Mouse (Mus musculus): ENCODE results near the gene Abcc12. TPM values are rescaled to one million over a fixed set of nuclear protein-coding genes. Genes with fewer than 3 reads are reported as not detected.

The Abcc12 gene
- total and polyA plus RNA-seq, 2 experiments from 2014 or later = 0.11 to 0.12 TPM

DNA sequence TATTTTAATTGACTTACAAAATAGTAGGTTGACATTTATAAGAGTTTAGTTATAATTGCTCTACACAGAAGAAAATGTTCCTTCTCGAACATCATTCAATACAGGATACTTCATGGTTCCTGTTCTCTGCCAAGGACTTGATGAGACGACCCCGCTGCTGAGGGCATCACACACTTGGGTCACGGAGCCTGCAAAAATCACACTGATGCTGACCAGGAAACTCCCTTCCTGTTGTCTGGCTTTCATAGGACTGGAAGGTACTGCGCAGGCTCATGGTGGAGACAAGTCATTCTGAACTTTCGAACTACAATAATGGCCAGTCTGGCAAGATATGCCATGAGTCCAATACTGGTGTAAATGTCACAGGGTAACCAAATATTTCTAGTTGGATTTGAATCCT, 95.1 kb downstream of the Abcc12 start:
- DNase-seq (ENCODE audit: low spot score) (no peak), ATAC-seq (ENCODE audit: low FRiP score) (no peak)
- Histone ChIP-seq H3K27me3 (ENCODE audit: insufficient read depth, low read length) (no peaks in the 10 kb centered on the region), H3K27ac (ENCODE audit: low read depth, low read length) (no peak overlapping the region), H3K9me3 (ENCODE audit: low read length) (no peaks in the 10 kb centered on the region), H3K4me1 (ENCODE audit: insufficient read depth, low read length) (no peaks in the 10 kb centered on the region), H3K4me3 (ENCODE audit: low read depth, low read length) (no peak overlapping the region), H3K36me3 (ENCODE audit: insufficient read depth, low read length) (no peaks in the 10 kb centered on the region), H3K4me2 (ENCODE audit: low read depth, low read length, poor library complexity, severe bottlenecking) (no peak overlapping the region), H3K9ac (replicated peaks; ENCODE audit: low read length, poor library complexity, severe bottlenecking) (no peak overlapping the region)
- 95% methylated on average over 6 of the region's 6 CpGs for WGBS
- no peak for TF ChIP-seq CTCF (IDR thresholded peaks at IDR 0.05)

DNA sequence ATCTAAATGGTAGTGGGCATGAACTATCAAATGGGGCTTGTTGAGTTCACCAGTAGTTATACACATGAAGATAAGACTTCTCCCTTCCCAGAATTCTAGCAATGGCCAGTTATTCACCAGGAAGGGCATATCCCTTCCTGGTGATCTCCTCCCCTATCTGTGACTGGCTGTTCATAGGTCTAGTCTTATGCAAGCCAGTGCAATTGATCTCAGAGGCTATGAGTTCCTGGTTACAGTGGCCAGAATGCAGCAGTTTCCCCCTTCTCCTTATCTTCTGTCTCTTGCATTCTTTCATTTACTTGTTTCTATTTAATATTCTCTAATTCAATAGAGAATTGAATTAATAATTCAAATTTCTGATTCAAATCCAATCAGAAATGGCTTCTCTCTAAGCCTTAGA, 96.2 kb downstream of the Abcc12 start:
- ATAC-seq (ENCODE audit: low FRiP score) (no peak), DNase-seq (ENCODE audit: low spot score) (no peak)
- H3K4me3 ChIP-seq (ENCODE audit: low read depth, low read length) = no peak overlapping the region
- TF ChIP-seq CTCF (IDR thresholded peaks at IDR 0.05) = no peak
- H3K4me2 ChIP-seq (ENCODE audit: low read depth, low read length, poor library complexity, severe bottlenecking) = no peak overlapping the region
- no peaks in the 10 kb centered on the region for H3K27me3 ChIP-seq (ENCODE audit: insufficient read depth, low read length)
- H3K36me3 ChIP-seq (ENCODE audit: insufficient read depth, low read length) = no peaks in the 10 kb centered on the region
- no peaks in the 10 kb centered on the region for H3K4me1 ChIP-seq (ENCODE audit: insufficient read depth, low read length)
- no peaks in the 10 kb centered on the region for H3K9me3 ChIP-seq (ENCODE audit: low read length)
- no peak overlapping the region for H3K27ac ChIP-seq (ENCODE audit: low read depth, low read length)
- no peak overlapping the region for H3K9ac ChIP-seq (replicated peaks; ENCODE audit: low read length, poor library complexity, severe bottlenecking)

DNA sequence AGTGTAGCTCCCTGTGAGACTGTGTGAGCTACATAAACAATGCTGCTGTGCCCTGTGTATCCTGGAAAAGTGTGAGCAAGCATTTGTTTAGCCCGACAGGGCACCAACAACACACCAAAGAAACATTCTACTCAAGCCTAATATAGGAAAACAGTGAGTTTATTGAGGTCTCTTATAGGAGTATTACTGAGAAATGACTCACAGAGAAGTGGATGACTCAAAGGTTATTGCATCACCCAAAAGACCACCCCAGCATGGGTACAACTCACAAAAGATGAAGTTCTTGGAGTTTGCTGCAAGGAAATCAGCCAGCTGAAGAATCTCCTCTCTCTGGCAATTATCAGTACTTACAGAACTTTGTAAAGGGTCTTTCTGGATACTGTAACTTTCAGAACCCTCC, 98.4 kb downstream of the Abcc12 start:
- DNase-seq (ENCODE audit: low spot score) = no peak
- H3K9ac ChIP-seq (replicated peaks; ENCODE audit: low read length, poor library complexity, severe bottlenecking) = no peak overlapping the region
- H3K36me3 ChIP-seq (ENCODE audit: insufficient read depth, low read length) = no peaks in the 10 kb centered on the region
- H3K4me1 ChIP-seq (ENCODE audit: insufficient read depth, low read length) = no peaks in the 10 kb centered on the region
- no peaks in the 10 kb centered on the region for H3K9me3 ChIP-seq (ENCODE audit: low read length)
- TF ChIP-seq CTCF (IDR thresholded peaks at IDR 0.05) = no peak
- H3K27ac ChIP-seq (ENCODE audit: low read depth, low read length) = no peak overlapping the region
- WGBS = 97% methylated on average over 1 of the region's 1 CpGs
- no peak for ATAC-seq (ENCODE audit: low FRiP score)
- H3K27me3 ChIP-seq (ENCODE audit: insufficient read depth, low read length) = no peaks in the 10 kb centered on the region
- H3K4me3 ChIP-seq (ENCODE audit: low read depth, low read length) = no peak overlapping the region
- no peak overlapping the region for H3K4me2 ChIP-seq (ENCODE audit: low read depth, low read length, poor library complexity, severe bottlenecking)

DNA sequence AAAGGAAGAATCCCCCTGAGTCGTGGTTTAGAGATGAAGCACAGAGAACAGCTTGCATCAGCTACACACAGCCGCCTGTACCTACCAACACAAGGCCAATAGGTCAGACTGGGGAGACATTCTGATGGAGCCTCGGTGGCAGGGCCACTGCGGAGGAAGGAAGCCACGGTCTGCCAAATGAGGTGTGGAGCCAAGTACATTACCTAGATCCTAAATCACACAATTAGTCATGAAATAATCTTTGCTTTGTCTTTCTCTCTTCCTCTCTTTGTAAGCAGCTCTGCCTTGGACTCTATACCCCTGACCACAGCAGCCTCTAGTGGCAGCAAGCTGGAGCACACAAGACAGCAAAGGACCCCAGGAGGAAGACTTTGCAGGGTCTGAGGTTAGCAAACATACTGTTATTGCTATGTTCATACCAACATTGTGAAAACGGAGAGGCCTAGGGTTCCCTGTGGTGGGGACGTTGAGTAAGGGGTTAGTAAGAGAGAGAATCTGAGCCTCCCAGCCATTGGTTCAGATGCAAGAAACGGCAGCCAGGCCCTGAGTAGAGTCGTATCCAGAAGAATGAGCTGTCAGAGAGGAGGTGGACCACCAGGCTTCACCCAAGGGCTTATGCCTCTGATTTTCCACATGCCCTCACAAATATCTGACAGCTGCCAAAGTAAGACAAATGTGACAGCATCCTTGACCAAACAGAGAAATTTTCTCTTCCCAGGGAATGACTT, 104.6 kb downstream of the Abcc12 start:
- no peaks in the 10 kb centered on the region for H3K9me3 ChIP-seq (ENCODE audit: low read length)
- 0 out of 2 replicates have a peak, but pooled peaks have one; percentile 38 for ATAC-seq (ENCODE audit: low FRiP score)
- H3K4me2 ChIP-seq (ENCODE audit: low read depth, low read length, poor library complexity, severe bottlenecking) = no peak overlapping the region
- H3K4me1 ChIP-seq (ENCODE audit: insufficient read depth, low read length) = peaks cover 2% of the 10 kb centered on the region; the same call in 1 of the 2 replicates
- peak; percentile 73 for DNase-seq (ENCODE audit: low spot score)
- no peak overlapping the region for H3K27ac ChIP-seq (ENCODE audit: low read depth, low read length)
- peak; percentile 93 for TF ChIP-seq CTCF (IDR thresholded peaks at IDR 0.05)
- H3K27me3 ChIP-seq (ENCODE audit: insufficient read depth, low read length) = no peaks in the 10 kb centered on the region
- no peak overlapping the region for H3K9ac ChIP-seq (replicated peaks; ENCODE audit: low read length, poor library complexity, severe bottlenecking)
- H3K36me3 ChIP-seq (ENCODE audit: insufficient read depth, low read length) = no peaks in the 10 kb centered on the region
- no peak overlapping the region for H3K4me3 ChIP-seq (ENCODE audit: low read depth, low read length)
- WGBS = 45% methylated on average over 9 of the region's 9 CpGs

DNA sequence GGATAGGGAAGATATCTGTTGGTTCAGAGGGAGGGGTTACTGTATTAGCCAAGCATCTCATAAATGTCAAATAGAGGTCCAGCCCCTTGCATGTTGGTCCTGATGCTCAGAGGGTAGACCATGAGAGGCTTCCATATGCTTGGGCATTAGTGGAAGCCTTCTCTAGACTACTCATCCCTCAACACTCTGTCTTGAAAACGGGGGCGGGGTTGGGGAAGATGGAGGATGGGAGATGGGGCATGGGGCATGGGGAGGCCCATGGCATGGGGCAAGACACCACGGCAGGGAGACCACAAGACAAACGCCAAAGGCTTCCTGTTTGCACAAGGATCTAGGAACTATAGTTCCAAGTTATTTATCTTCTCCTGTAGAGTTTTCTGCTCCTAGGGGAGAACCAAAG, 106.0 kb downstream of the Abcc12 start:
- peaks cover 2% of the 10 kb centered on the region; the same call in 1 of the 2 replicates for H3K4me1 ChIP-seq (ENCODE audit: insufficient read depth, low read length)
- H3K36me3 ChIP-seq (ENCODE audit: insufficient read depth, low read length) = no peaks in the 10 kb centered on the region
- DNase-seq (ENCODE audit: low spot score) = no peak
- no peak overlapping the region for H3K27ac ChIP-seq (ENCODE audit: low read depth, low read length)
- no peak overlapping the region for H3K9ac ChIP-seq (replicated peaks; ENCODE audit: low read length, poor library complexity, severe bottlenecking)
- no peaks in the 10 kb centered on the region for H3K9me3 ChIP-seq (ENCODE audit: low read length)
- H3K27me3 ChIP-seq (ENCODE audit: insufficient read depth, low read length) = no peaks in the 10 kb centered on the region
- no peak for TF ChIP-seq CTCF (IDR thresholded peaks at IDR 0.05)
- no peak overlapping the region for H3K4me2 ChIP-seq (ENCODE audit: low read depth, low read length, poor library complexity, severe bottlenecking)
- H3K4me3 ChIP-seq (ENCODE audit: low read depth, low read length) = no peak overlapping the region
- no peak for ATAC-seq (ENCODE audit: low FRiP score)
- 96% methylated on average over 4 of the region's 4 CpGs for WGBS

DNA sequence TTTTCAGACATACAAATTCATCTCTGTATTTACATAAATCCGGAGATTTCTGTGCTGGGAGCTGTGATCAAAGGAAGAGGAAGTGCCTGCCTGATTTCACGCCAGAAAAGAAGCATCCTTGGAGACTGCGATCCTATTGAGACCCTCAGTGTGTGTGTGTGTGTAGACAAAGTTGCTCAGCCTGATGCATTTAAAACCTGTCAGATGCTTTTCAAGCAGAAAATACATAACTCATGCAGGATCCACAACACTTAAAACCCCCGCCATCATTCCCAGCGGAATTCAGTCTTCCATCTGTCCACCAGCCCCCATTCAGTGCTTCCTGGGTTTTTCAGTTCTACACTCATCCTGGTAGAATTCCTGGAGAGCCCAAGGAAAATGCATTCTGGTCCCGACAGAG, 107.4 kb downstream of the Abcc12 start:
- WGBS = 20% methylated on average over 6 of the region's 6 CpGs
- Histone ChIP-seq H3K4me2 (ENCODE audit: low read depth, low read length, poor library complexity, severe bottlenecking) (no peak overlapping the region), H3K9ac (replicated peaks; ENCODE audit: low read length, poor library complexity, severe bottlenecking) (no peak overlapping the region), H3K36me3 (ENCODE audit: insufficient read depth, low read length) (no peaks in the 10 kb centered on the region), H3K27ac (ENCODE audit: low read depth, low read length) (peak overlapping the region; percentile 43; the same call in 1 of the 2 replicates), H3K4me1 (ENCODE audit: insufficient read depth, low read length) (peaks cover 2% of the 10 kb centered on the region; the same call in 1 of the 2 replicates), H3K27me3 (ENCODE audit: insufficient read depth, low read length) (no peaks in the 10 kb centered on the region), H3K4me3 (ENCODE audit: low read depth, low read length) (no peak overlapping the region), H3K9me3 (ENCODE audit: low read length) (no peaks in the 10 kb centered on the region)
- TF ChIP-seq CTCF (IDR thresholded peaks at IDR 0.05) = no peak
- DNase-seq (ENCODE audit: low spot score) = peak; percentile 35
- ATAC-seq (ENCODE audit: low FRiP score) = no peak
